Mouse (Mus musculus) neural tube, embryonic 11.5 days (tissue): ENCODE results near the gene Rfx2. TPM values are rescaled to one million over a fixed set of nuclear protein-coding genes. Genes with fewer than 3 reads are reported as not detected.

Experiments
- ATAC-seq: fragments of 200-750 bp; cut with Nextera tagmentation; 2 replicates; pipeline ENCODE4 v1.8.0; 2017; ENCODE audit warnings: moderate number of reproducible peaks, mild to moderate bottlenecking, moderate TSS enrichment, moderate library complexity; ENCODE audit not compliant: insufficient read depth, low FRiP score, low TSS enrichment
- DNase-seq: peaks from one replicate; pipeline ENCODE4 v3.0.0-alpha.2; 2015; ENCODE audit warnings: low spot score
- H3K27ac ChIP-seq: fragments of 300-500 bp; sonication (generic); 2 replicates; pipeline ENCODE4 v1.5.1; 2014; ENCODE audit warnings: low read depth, mild to moderate bottlenecking, low read length
- H3K27me3 ChIP-seq: fragments of 300-500 bp; sonication (generic); 2 replicates; pipeline ENCODE4 v1.6.1; 2014; ENCODE audit warnings: mild to moderate bottlenecking, low read length, mixed read lengths; ENCODE audit not compliant: control insufficient read depth, insufficient read depth
- H3K36me3 ChIP-seq: fragments of 300-500 bp; sonication (generic); 2 replicates; pipeline ENCODE4 v1.6.1; 2014; ENCODE audit warnings: mild to moderate bottlenecking, low read length, moderate library complexity, mixed read lengths; ENCODE audit not compliant: control insufficient read depth, insufficient read depth
- H3K4me1 ChIP-seq: fragments of 300-500 bp; sonication (generic); 2 replicates; pipeline ENCODE4 v1.6.1; 2014; ENCODE audit warnings: low read length, mixed read lengths; ENCODE audit not compliant: control insufficient read depth, insufficient read depth
- H3K4me2 ChIP-seq: fragments of 300-500 bp; sonication (generic); 2 replicates; pipeline ENCODE4 v1.6.1; 2014; ENCODE audit warnings: low read depth, mild to moderate bottlenecking, moderate library complexity
- H3K4me3 ChIP-seq: fragments of 300-500 bp; sonication (generic); 2 replicates; pipeline ENCODE4 v1.5.1; 2014; ENCODE audit warnings: low read depth, low read length
- H3K9ac ChIP-seq: fragments of 300-500 bp; sonication (generic); 2 replicates; pipeline ENCODE4 v1.6.1; 2014; ENCODE audit warnings: mild to moderate bottlenecking, low read length
- H3K9me3 ChIP-seq: fragments of 300-500 bp; sonication (generic); 2 replicates; pipeline ENCODE4 v1.6.1; 2016; ENCODE audit warnings: low read length; ENCODE audit not compliant: control insufficient read depth
- WGBS: fragments of 180-500 bp; shearing (Covaris S2); extraction: QIAGEN DNeasy Blood & Tissue Kit; methylation state at CpG from one replicate; pipeline ENCODE4 v1.1.7; 2014; 5-methylcytosine and 5-hydroxymethylcytosine counted together
- polyA plus RNA-seq: library from polyadenylated mRNA; unstranded; fragments of >200 nt; fragmentation: Nextera tagmentation; extraction: Ambion mirVana; gene quantifications from 2 replicates; pipeline ENCODE4 v1.2.1, GENCODE M21; 2014

Rfx2 gene
- polyA plus RNA-seq, 1 experiment from 2014 or later, result 4.9 TPM

DNA sequence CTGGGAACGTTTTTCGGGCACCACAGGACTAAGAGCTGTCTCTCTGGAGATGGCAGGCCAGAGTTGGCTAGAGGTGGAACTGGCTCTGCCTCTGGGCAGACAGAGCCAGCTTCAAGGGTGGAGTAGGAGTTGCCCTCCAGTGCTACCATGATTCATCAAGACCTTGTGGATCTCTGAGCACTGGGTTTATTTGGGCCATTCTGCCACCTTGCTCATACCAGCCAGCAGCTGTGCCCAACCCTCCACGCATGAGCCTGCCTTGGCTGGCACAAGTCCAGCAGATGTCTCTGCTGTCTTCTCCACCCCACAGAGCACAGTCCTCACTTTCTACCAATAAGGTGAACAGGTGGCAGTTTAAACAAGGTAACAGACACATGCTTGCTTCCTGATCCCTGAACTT, 41.9 kb downstream of the Rfx2 start:
- no peaks in the 10 kb centered on the region for H3K9me3 ChIP-seq
- no peaks in the 10 kb centered on the region for H3K4me1 ChIP-seq
- no peak for DNase-seq
- ATAC-seq, result no peak
- no peaks in the 10 kb centered on the region for H3K36me3 ChIP-seq
- 80% methylated on average over 3 of the region's 3 CpGs for WGBS
- H3K4me2 ChIP-seq, result no peak overlapping the region
- H3K27ac ChIP-seq, result no peak overlapping the region
- H3K9ac ChIP-seq, result no peak overlapping the region
- no peaks in the 10 kb centered on the region for H3K27me3 ChIP-seq
- H3K4me3 ChIP-seq, result no peak overlapping the region

GRCm38 (mm10) chr17:56780291-56780978, 50.4 kb downstream of the Rfx2 start:
- Histone ChIP-seq H3K9ac (no peak overlapping the region), H3K36me3 (peaks cover 6% of the 10 kb centered on the region; the same call in 1 of the 2 replicates), H3K4me1 (no peaks in the 10 kb centered on the region), H3K4me2 (no peak overlapping the region), H3K27me3 (no peaks in the 10 kb centered on the region), H3K9me3 (no peaks in the 10 kb centered on the region), H3K4me3 (no peak overlapping the region), H3K27ac (no peak overlapping the region)
- ATAC-seq (no peak), DNase-seq (no peak)
- WGBS, result 84% methylated on average over 13 of the region's 13 CpGs

DNA sequence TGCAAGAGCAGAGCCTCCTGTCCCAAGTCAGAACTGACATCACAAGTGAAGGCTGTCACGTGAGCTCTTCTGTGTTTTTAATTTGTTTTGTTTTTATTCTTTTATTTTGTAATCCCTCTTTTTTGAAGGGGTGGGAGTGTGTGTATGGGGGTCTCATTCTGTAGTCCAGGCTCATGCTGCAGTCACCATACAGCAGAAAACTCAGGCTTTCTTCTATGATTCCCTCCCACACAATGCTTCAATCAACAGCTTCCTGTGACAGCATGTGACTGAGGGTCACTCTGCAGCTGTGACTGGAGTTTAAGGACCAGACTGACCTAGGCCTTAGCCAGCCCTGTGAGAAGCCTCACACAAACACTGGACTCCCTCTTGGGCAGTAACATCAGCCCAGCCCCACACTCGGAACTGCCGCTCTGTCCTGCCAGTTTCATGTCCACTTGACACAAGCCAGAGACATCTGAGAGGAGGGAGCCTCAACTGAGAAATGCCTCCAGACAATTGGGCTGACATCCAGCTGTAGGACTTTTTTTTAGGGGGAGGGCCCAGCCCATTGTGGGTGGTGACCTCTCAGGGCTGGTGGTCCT, 51.9 kb downstream of the Rfx2 start:
- Histone ChIP-seq H3K4me1 (no peaks in the 10 kb centered on the region), H3K4me3 (no peak overlapping the region), H3K27ac (no peak overlapping the region), H3K27me3 (no peaks in the 10 kb centered on the region), H3K9ac (no peak overlapping the region), H3K9me3 (no peaks in the 10 kb centered on the region), H3K4me2 (no peak overlapping the region), H3K36me3 (peaks cover 6% of the 10 kb centered on the region; the same call in 1 of the 2 replicates)
- ATAC-seq, result no peak
- WGBS, result 70% methylated on average over 3 of the region's 3 CpGs
- DNase-seq, result no peak

DNA sequence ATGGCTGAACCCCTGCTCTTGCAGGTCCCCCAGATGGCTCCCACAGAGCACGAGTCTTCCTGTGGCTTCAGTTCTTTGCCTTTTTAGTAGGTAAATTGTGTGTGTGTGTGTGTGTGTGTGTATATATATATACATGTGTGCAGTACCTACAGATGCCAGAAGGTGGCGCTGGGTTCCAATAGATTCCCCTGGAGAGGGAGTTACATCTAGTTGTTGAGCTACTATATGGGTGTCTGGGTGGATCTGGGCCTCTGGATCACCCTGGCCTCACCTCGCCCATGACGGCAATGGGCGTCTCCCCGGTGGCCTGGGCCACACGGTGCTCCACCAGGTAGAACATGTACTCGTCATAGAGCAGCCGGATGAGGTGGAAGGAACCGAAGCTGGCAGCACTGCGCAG, 53.2 kb downstream of the Rfx2 start:
- ATAC-seq, result no peak
- no peaks in the 10 kb centered on the region for H3K27me3 ChIP-seq
- no peak for DNase-seq
- peaks cover 6% of the 10 kb centered on the region; the same call in 1 of the 2 replicates for H3K36me3 ChIP-seq
- no peak overlapping the region for H3K4me3 ChIP-seq
- H3K27ac ChIP-seq, result no peak overlapping the region
- no peak overlapping the region for H3K9ac ChIP-seq
- no peaks in the 10 kb centered on the region for H3K9me3 ChIP-seq
- no peaks in the 10 kb centered on the region for H3K4me1 ChIP-seq
- no peak overlapping the region for H3K4me2 ChIP-seq
- 90% methylated on average over 11 of the region's 11 CpGs for WGBS

- 96% methylated on average over 5 of the region's 5 CpGs for WGBS
Measured at GRCm38 (mm10) chr17:56769950-56770349, 60.9 kb downstream of the Rfx2 start, which contains the start of gene Prr22. Prr22 (plus strand) TSS chr17:56770250.

DNA sequence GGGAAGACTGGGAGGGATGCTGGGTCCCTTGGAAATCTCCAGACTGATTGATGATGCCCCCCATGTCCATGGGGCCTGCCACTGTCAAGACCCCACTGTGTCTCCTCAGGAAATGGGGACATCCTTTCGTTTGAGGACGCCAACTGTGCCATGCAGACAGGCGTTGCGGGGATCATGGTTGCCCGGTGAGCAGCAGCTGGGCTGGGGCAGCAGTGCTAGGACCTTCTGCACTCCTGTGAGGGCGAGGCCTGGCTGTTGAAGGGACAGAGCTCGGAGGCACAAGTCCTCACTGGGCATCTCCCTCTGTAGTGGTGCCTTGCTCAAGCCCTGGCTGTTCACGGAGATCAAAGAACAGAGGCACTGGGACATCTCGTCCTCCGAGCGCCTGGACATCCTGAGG, 61.9 kb downstream of the Rfx2 start:
- DNase-seq (no peak), ATAC-seq (no peak)
- Histone ChIP-seq H3K27me3 (no peaks in the 10 kb centered on the region), H3K27ac (no peak overlapping the region), H3K4me1 (0 out of 2 replicates have a peak, but pooled peaks cover 3% of the 10 kb centered on the region), H3K4me3 (no peak overlapping the region), H3K36me3 (peaks cover 19% of the 10 kb centered on the region), H3K4me2 (no peak overlapping the region), H3K9me3 (no peaks in the 10 kb centered on the region), H3K9ac (no peak overlapping the region)
- WGBS, result 89% methylated on average over 11 of the region's 11 CpGs

More at GRCm38 (mm10) chr17:56769950-56770349, 60.9 kb downstream of the Rfx2 start, which contains the start of gene Prr22:
- no peak for ATAC-seq
- Histone ChIP-seq H3K4me1 (0 out of 2 replicates have a peak, but pooled peaks cover 3% of the 10 kb centered on the region), H3K9ac (no peak within 1 kb of the TSS), H3K4me2 (no peak within 1 kb of the TSS), H3K27ac (no peak within 1 kb of the TSS), H3K9me3 (no peaks in the 10 kb centered on the region), H3K36me3 (peaks cover 19% of the 10 kb centered on the region), H3K27me3 (no peaks in the 10 kb centered on the region), H3K4me3 (no peak within 1 kb of the TSS)
- no peak for DNase-seq

DNA sequence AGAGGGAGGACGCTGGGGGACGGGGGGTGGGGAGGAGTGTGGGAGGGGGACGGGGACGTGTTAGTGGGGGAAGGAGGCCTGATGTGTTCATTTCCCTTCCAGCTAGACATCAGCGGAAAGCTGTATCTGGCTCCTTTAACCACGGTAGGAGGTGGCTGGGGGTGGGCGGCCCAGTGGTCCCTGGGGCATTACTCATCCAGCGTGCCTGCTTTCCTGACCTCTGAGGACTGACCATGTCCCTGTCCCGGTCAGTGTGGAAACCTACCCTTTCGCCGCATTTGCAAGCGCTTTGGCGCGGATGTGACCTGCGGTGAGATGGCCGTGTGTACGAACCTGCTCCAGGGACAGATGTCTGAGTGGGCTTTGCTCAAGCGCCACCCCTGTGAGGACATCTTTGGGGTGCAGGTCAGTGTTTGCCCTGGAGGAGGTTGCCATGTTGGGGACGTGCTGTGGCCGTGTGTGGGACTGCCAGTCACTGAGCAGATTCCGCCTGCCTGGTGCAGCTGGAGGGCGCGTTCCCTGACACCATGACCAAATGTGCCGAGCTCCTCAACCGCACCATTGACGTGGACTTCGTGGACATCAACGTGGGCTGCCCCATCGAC, 63.2 kb downstream of the Rfx2 start:
- peaks cover 19% of the 10 kb centered on the region for H3K36me3 ChIP-seq
- DNase-seq, result no peak
- WGBS, result 96% methylated on average over 29 of the region's 29 CpGs

DNA sequence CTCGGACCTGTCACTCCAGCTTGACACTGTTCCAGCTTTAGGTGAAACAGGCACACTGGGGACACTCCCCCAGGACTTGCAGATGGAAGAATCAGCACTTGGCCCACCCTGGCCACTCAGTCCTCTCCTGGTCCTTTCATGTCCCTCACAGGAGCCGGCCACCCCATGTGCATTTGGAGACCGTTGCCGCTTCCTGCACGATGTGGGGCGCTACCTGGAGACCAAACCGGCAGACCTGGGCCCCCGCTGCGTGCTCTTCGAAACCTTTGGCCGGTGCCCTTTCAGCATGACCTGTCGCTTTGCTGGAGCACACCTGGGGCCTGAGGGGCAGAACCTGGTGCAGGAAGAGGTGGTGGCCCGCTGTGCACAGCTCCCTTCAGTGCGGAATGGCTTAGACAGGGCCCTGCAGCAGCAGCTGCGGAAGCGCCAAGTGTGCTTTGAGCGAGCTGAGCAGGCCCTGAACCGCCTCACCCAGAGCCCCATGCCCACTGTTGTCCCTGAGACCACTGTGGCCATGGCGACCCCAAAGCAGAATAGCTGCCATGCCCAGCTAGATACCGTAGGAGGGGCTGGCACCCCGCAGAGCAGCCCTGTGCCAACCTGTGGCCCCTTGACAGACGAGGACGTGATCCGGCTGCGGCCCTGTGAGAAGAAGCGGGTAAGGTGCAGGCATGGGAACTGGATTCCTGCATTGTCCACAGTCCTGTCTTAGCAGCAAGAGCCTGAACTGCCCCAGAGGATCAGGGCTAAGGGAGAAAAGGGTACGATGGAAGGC, 64.0 kb downstream of the Rfx2 start:
- Histone ChIP-seq H3K9ac (no peak overlapping the region), H3K27me3 (no peaks in the 10 kb centered on the region), H3K9me3 (no peaks in the 10 kb centered on the region), H3K4me2 (no peak overlapping the region), H3K4me1 (0 out of 2 replicates have a peak, but pooled peaks cover 6% of the 10 kb centered on the region), H3K27ac (no peak overlapping the region), H3K4me3 (no peak overlapping the region), H3K36me3 (peaks cover 19% of the 10 kb centered on the region)
- no peak for DNase-seq
- no peak for ATAC-seq
- 96% methylated on average over 27 of the region's 27 CpGs for WGBS

More for the DNA sequence above, 63.2 kb downstream of the Rfx2 start:
- Histone ChIP-seq H3K9me3 (no peaks in the 10 kb centered on the region), H3K4me1 (0 out of 2 replicates have a peak, but pooled peaks cover 3% of the 10 kb centered on the region), H3K4me2 (no peak overlapping the region), H3K27ac (no peak overlapping the region), H3K4me3 (no peak overlapping the region), H3K9ac (no peak overlapping the region), H3K27me3 (no peaks in the 10 kb centered on the region)
- no peak for ATAC-seq
